Mouse (Mus musculus) cortical plate, adult 2 months (tissue): ENCODE data around the gene Arhgef3.

ENCODE experiments used
- CTCF ChIP-seq: fragments of 200-500 bp; IDR thresholded peaks from 2 replicates; pipeline ENCODE4 v1.5.1; 2011; ENCODE audit warnings: mild to moderate bottlenecking, control low read depth, low read length; ENCODE audit not compliant: insufficient read depth; ENCODE audit errors: extremely low read depth
- POLR2A ChIP-seq: fragments of 200-500 bp; IDR thresholded peaks from 2 replicates; pipeline ENCODE4 v1.6.1; 2011; ENCODE audit warnings: mild to moderate bottlenecking, low read length, control low read depth; ENCODE audit not compliant: insufficient read depth; ENCODE audit errors: extremely low read depth

DNA sequence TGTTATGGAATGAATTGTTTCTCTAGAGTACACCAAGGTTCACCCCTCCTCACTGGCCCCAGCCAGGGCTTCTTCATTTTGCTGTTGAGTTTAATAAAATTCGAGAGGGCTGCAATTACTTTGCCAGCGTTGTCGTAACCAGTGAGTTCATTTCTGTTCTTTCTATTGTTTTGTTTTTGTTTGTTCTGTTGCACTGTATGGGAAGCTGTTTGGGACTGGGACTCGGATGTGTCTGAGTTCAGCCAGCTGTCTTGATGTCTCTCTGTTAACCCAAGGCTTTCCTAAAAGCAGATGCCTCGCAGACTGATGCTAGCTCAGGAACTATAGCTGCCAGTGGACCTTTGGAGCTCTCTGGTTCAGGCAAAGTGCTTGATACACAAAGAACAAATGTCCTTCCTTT, 237.8 kb downstream of the Arhgef3 start:
- TF ChIP-seq POLR2A (no peak), CTCF (no peak)
